Mouse (Mus musculus): ENCODE data around the gene Kifc1. TPM values are rescaled to one million over a fixed set of nuclear protein-coding genes. Genes with fewer than 3 reads are reported as not detected.
A peak's percentile ranks its signal among the peaks of the same experiment; 100 is the strongest.

The Kifc1 gene
- polyA plus RNA-seq, 1 experiment: 2.5 TPM

- DNase-seq (ENCODE audit: extremely low spot score in 1 of 2, low spot score in 1 of 2): no peak
Measured at GRCm38 (mm10) chr17:33857816-33858215, 32.6 kb downstream of the Kifc1 start.

- no peak for DNase-seq (ENCODE audit: extremely low spot score in 1 of 2, low spot score in 1 of 2)
Measured at GRCm38 (mm10) chr17:33851331-33851730, 39.1 kb downstream of the Kifc1 start.

- DNase-seq (ENCODE audit: extremely low spot score in 1 of 2, low spot score in 1 of 2): no peak
Measured at GRCm38 (mm10) chr17:33848139-33848538, 42.3 kb downstream of the Kifc1 start.

GRCm38 (mm10) chr17:33844196-33844595 is 46.3 kb downstream of the Kifc1 start:
- DNase-seq (ENCODE audit: extremely low spot score in 1 of 2, low spot score in 1 of 2): no peak

- peak; percentile 86 to 94 for DNase-seq (ENCODE audit: extremely low spot score in 1 of 2, low spot score in 1 of 2)
Measured at GRCm38 (mm10) chr17:33842966-33843795, 47.3 kb downstream of the Kifc1 start, which contains the start of gene Cd320. Cd320 (plus strand) TSS chr17:33843091.

GRCm38 (mm10) chr17:33829561-33829960 is 60.9 kb downstream of the Kifc1 start:
- no peak for DNase-seq (ENCODE audit: extremely low spot score in 1 of 2, low spot score in 1 of 2)

GRCm38 (mm10) chr17:33828892-33829291 is 61.6 kb downstream of the Kifc1 start:
- DNase-seq (ENCODE audit: extremely low spot score in 1 of 2, low spot score in 1 of 2): no peak

- peak in 1 of 2 experiments; percentile 86 for DNase-seq (ENCODE audit: extremely low spot score in 1 of 2, low spot score in 1 of 2)
Measured at GRCm38 (mm10) chr17:33826850-33827249, 63.6 kb downstream of the Kifc1 start.

Other genes starting within 250 kb of the Kifc1 start
- 190 and 223 TPM in 2 replicates for gene Hnrnpm, start 203.8 kb downstream of the Kifc1 start, polyA plus RNA-seq (2012; rRNA removed)
- gene March2, start 172.0 kb downstream of the Kifc1 start, polyA plus RNA-seq (2012; rRNA removed): 104 and 117 TPM in 2 replicates
- gene Rab11b, start 130.1 kb downstream of the Kifc1 start, polyA plus RNA-seq (2012; rRNA removed): 461 and 466 TPM in 2 replicates
- 4.2 and 4.4 TPM in 2 replicates for gene Angptl4, start 108.8 kb downstream of the Kifc1 start, polyA plus RNA-seq (2012; rRNA removed)
- gene Kank3, start 80.1 kb downstream of the Kifc1 start, polyA plus RNA-seq (2012; rRNA removed): 171 and 180 TPM in 2 replicates
- gene Rps28, start 66.1 kb downstream of the Kifc1 start, polyA plus RNA-seq (2012; rRNA removed): 683 and 811 TPM in 2 replicates
- gene Ndufa7, start 66.1 kb downstream of the Kifc1 start, polyA plus RNA-seq (2012; rRNA removed): 316 and 318 TPM in 2 replicates
- 30.1 and 31.8 TPM in 2 replicates for gene Cd320, start 47.6 kb downstream of the Kifc1 start, polyA plus RNA-seq (2012; rRNA removed)
- not detected in 2 replicates for gene Gm7029, start 16.8 kb downstream of the Kifc1 start, polyA plus RNA-seq (2012; rRNA removed)
- gene Platr17, start 14.5 kb upstream of the Kifc1 start, polyA plus RNA-seq (2012; rRNA removed): 1.3 and 1.5 TPM in 2 replicates
- gene Daxx, start 18.8 kb upstream of the Kifc1 start, polyA plus RNA-seq (2012; rRNA removed): 26.4 and 27.2 TPM in 2 replicates
- 25.4 and 28.5 TPM in 2 replicates for gene Tapbp, start 25.2 kb upstream of the Kifc1 start, polyA plus RNA-seq (2012; rRNA removed)
- gene Zbtb22, start 25.2 kb upstream of the Kifc1 start, polyA plus RNA-seq (2012; rRNA removed): 29.9 and 33.4 TPM in 2 replicates
- gene Rgl2, start 38.9 kb upstream of the Kifc1 start, polyA plus RNA-seq (2012; rRNA removed): 154 and 161 TPM in 2 replicates
- 101 and 130 TPM in 2 replicates for gene Pfdn6, start 49.7 kb upstream of the Kifc1 start, polyA plus RNA-seq (2012; rRNA removed)
- 13.3 and 13.7 TPM in 2 replicates for gene Wdr46, start 50.0 kb upstream of the Kifc1 start, polyA plus RNA-seq (2012; rRNA removed)
- 6.9 and 7.5 TPM in 2 replicates for gene B3galt4, start 60.8 kb upstream of the Kifc1 start, polyA plus RNA-seq (2012; rRNA removed)
- 69.5 and 70.5 TPM in 2 replicates for gene Vps52, start 65.2 kb upstream of the Kifc1 start, polyA plus RNA-seq (2012; rRNA removed)
- 488 and 518 TPM in 2 replicates for gene Rps18, start 65.3 kb upstream of the Kifc1 start, polyA plus RNA-seq (2012; rRNA removed)
- gene H2-K1, start 109.7 kb upstream of the Kifc1 start, polyA plus RNA-seq (2012; rRNA removed): 75.5 and 94.5 TPM in 2 replicates
- 80.9 and 89.6 TPM in 2 replicates for gene Ring1, start 134.0 kb upstream of the Kifc1 start, polyA plus RNA-seq (2012; rRNA removed)
- gene H2-Ke6, start 137.4 kb upstream of the Kifc1 start, polyA plus RNA-seq (2012; rRNA removed): 84.6 and 87.2 TPM in 2 replicates
- gene Slc39a7, start 141.0 kb upstream of the Kifc1 start, polyA plus RNA-seq (2012; rRNA removed): 101 and 102 TPM in 2 replicates
- gene Rxrb, start 141.2 kb upstream of the Kifc1 start, polyA plus RNA-seq (2012; rRNA removed): 69.5 and 79.4 TPM in 2 replicates
- gene Col11a2, start 148.8 kb upstream of the Kifc1 start, polyA plus RNA-seq (2012; rRNA removed): 10.0 and 10.7 TPM in 2 replicates
- gene H2-Oa, start 201.7 kb upstream of the Kifc1 start, polyA plus RNA-seq (2012; rRNA removed): 1.1 and 1.2 TPM in 2 replicates
- 26.3 and 26.8 TPM in 2 replicates for gene H2-DMa, start 228.9 kb upstream of the Kifc1 start, polyA plus RNA-seq (2012; rRNA removed)
- 167 and 194 TPM in 2 replicates for gene Brd2, start 232.0 kb upstream of the Kifc1 start, polyA plus RNA-seq (2012; rRNA removed)

Data from frontal cortex, adult 2 months (tissue).